In genomic region chr9:57129641-57130040, GRCm38 (mm10) we compare ENCODE assay signal across 8 mouse cellular contexts. TPM values are rescaled to one million over a fixed set of nuclear protein-coding genes. Genes with fewer than 3 reads are reported as not detected.
DNase-seq lines count a peak whose midpoint lies in the region; ATAC-seq and TF ChIP-seq lines count a peak whose summit lies in the region.

No protein-coding gene starts in this region.

- DNase-seq in layer of hippocampus, adult 2 months (ENCODE audit: low spot score in 2 of 2) = no peak
- DNase-seq in layer of hippocampus, postnatal 14 days (ENCODE audit: low spot score in 2 of 2) = no peak
- no peak for DNase-seq in forebrain, embryonic 10.5 days (ENCODE audit: extremely low spot score, low spot score)
- no peak for DNase-seq in limb, embryonic 11.5 days (ENCODE audit: low spot score)
- DNase-seq in layer of hippocampus, postnatal 10 days (ENCODE audit: low spot score in 2 of 2) = no peak
- DNase-seq in cerebellum, adult 11 months = no peak

- no peaks in the 10 kb centered on the region for H3K9me3 ChIP-seq in forebrain, embryonic 10.5 days
- no peaks in the 10 kb centered on the region for H3K9me3 ChIP-seq in limb, embryonic 11.5 days (ENCODE audit: control insufficient read depth, low read length)
- H3K9me3 ChIP-seq in neural tube, embryonic 13.5 days = no peaks in the 10 kb centered on the region

- peak overlapping the region; percentile 92; the same call in 1 of the 2 replicates for H3K4me3 ChIP-seq in layer of hippocampus, adult 2 months
- peak overlapping the region; percentile 76 for H3K4me3 ChIP-seq in forebrain, embryonic 10.5 days
- H3K4me3 ChIP-seq in limb, embryonic 11.5 days (ENCODE audit: low read depth, low read length) = no peak overlapping the region
- peak overlapping the region; percentile 87 for H3K4me3 ChIP-seq in neural tube, embryonic 13.5 days

- no peak overlapping the region for H3K9ac ChIP-seq in limb, embryonic 11.5 days (ENCODE audit: low read length)
- peak overlapping the region; percentile 38; the same call in 1 of the 2 replicates for H3K9ac ChIP-seq in neural tube, embryonic 13.5 days

- no peaks in the 10 kb centered on the region for H3K27me3 ChIP-seq in forebrain, embryonic 10.5 days (ENCODE audit: poor library complexity, severe bottlenecking)
- H3K27me3 ChIP-seq in limb, embryonic 11.5 days (ENCODE audit: control insufficient read depth, insufficient read depth, low read length) = no peaks in the 10 kb centered on the region
- H3K27me3 ChIP-seq in neural tube, embryonic 13.5 days = no peaks in the 10 kb centered on the region

- no peak for ATAC-seq in limb, embryonic 11.5 days (ENCODE audit: insufficient number of reproducible peaks, low FRiP score, low TSS enrichment, low read depth)
- ATAC-seq in neural tube, embryonic 13.5 days (ENCODE audit: low read depth) = no peak
- ATAC-seq in CD4-positive, CD25-positive, alpha-beta regulatory T cell, adult 4 months = no peak

- H3K4me1 ChIP-seq in forebrain, embryonic 10.5 days = peaks cover 24% of the 10 kb centered on the region
- H3K4me1 ChIP-seq in limb, embryonic 11.5 days (ENCODE audit: control insufficient read depth, insufficient read depth, low read length) = no peaks in the 10 kb centered on the region
- peaks cover 18% of the 10 kb centered on the region for H3K4me1 ChIP-seq in neural tube, embryonic 13.5 days (replicated peaks)

- TF ChIP-seq CTCF in layer of hippocampus, adult 2 months (conservative IDR thresholded peaks at IDR 0.05) = no peak

- peaks cover 54% of the 10 kb centered on the region for H3K36me3 ChIP-seq in forebrain, embryonic 10.5 days (replicated peaks)
- H3K36me3 ChIP-seq in limb, embryonic 11.5 days (ENCODE audit: control insufficient read depth, insufficient read depth, low read length) = peaks cover 16% of the 10 kb centered on the region
- peaks cover 42% of the 10 kb centered on the region for H3K36me3 ChIP-seq in neural tube, embryonic 13.5 days

- peak overlapping the region; percentile 94 for H3K4me2 ChIP-seq in limb, embryonic 11.5 days (ENCODE audit: low read depth, severe bottlenecking)
- peak overlapping the region; percentile 92 for H3K4me2 ChIP-seq in neural tube, embryonic 13.5 days

- peak overlapping the region; percentile 97 for H3K27ac ChIP-seq in layer of hippocampus, adult 2 months
- H3K27ac ChIP-seq in forebrain, embryonic 10.5 days = no peak overlapping the region
- no peak overlapping the region for H3K27ac ChIP-seq in limb, embryonic 11.5 days (replicated peaks; ENCODE audit: low read depth, low read length)
- H3K27ac ChIP-seq in neural tube, embryonic 13.5 days (replicated peaks) = no peak overlapping the region

RNA-seq across cellular contexts. Expression of gene Man2c1, which starts 0.8 kb away (rescaled TPM):
- 100 to 1,000 TPM; 162 to 175 TPM for total RNA-seq in layer of hippocampus, adult 2 months (2021)
- total RNA-seq in layer of hippocampus, postnatal 14 days (2021) = 100 to 1,000 TPM; 117 to 132 TPM
- 63.3 and 68.8 TPM in 2 replicates for polyA plus RNA-seq in forebrain, embryonic 10.5 days (2016; fragmentation: Nextera tagmentation; extraction: Ambion mirVana)
- polyA plus RNA-seq in limb, embryonic 11.5 days (2014; fragmentation: Nextera tagmentation; extraction: Ambion mirVana) = 20.1 and 24.8 TPM in 2 replicates
- polyA plus RNA-seq in neural tube, embryonic 13.5 days (2015; fragmentation: Nextera tagmentation; extraction: Ambion mirVana) = 55.8 and 77.2 TPM in 2 replicates
- polyA plus RNA-seq in CD4-positive, CD25-positive, alpha-beta regulatory T cell, adult 4 months (2017; shearing (Covaris generic)) = 100 to 1,000 TPM in 1 of 2 experiments, 10 to 100 TPM in 1; 41.1 to 119 TPM
- total RNA-seq in layer of hippocampus, postnatal 10 days (2021) = 100 to 1,000 TPM; 138 to 140 TPM

RNA-seq across cellular contexts. Expression of gene Neil1, which starts 18.5 kb away (rescaled TPM):
- total RNA-seq in layer of hippocampus, adult 2 months (2021) = 10 to 100 TPM in 1 of 2 experiments, 1 to 10 TPM in 1; 8.9 to 10.2 TPM
- total RNA-seq in layer of hippocampus, postnatal 14 days (2021) = 10 to 100 TPM in 1 of 2 experiments, 1 to 10 TPM in 1; 8.7 to 10.3 TPM
- polyA plus RNA-seq in forebrain, embryonic 10.5 days (2016; fragmentation: Nextera tagmentation; extraction: Ambion mirVana) = 5.6 and 6.0 TPM in 2 replicates
- polyA plus RNA-seq in limb, embryonic 11.5 days (2014; fragmentation: Nextera tagmentation; extraction: Ambion mirVana) = 6.1 and 6.2 TPM in 2 replicates
- polyA plus RNA-seq in neural tube, embryonic 13.5 days (2015; fragmentation: Nextera tagmentation; extraction: Ambion mirVana) = 8.5 and 9.8 TPM in 2 replicates
- polyA plus RNA-seq in CD4-positive, CD25-positive, alpha-beta regulatory T cell, adult 4 months (2017; shearing (Covaris generic)) = 10 to 100 TPM; 23.4 to 43.1 TPM
- total RNA-seq in layer of hippocampus, postnatal 10 days (2021) = 1 to 10 TPM; 7.8 to 8.1 TPM

RNA-seq across cellular contexts. Expression of gene Commd4, which starts 28.5 kb away (rescaled TPM):
- total RNA-seq in layer of hippocampus, adult 2 months (2021) = 10 to 100 TPM; 94.5 to 94.7 TPM
- total RNA-seq in layer of hippocampus, postnatal 14 days (2021) = 10 to 100 TPM; 86.6 to 87.5 TPM
- 106 and 111 TPM in 2 replicates for polyA plus RNA-seq in forebrain, embryonic 10.5 days (2016; fragmentation: Nextera tagmentation; extraction: Ambion mirVana)
- 79.8 and 82.8 TPM in 2 replicates for polyA plus RNA-seq in limb, embryonic 11.5 days (2014; fragmentation: Nextera tagmentation; extraction: Ambion mirVana)
- 140 and 156 TPM in 2 replicates for polyA plus RNA-seq in neural tube, embryonic 13.5 days (2015; fragmentation: Nextera tagmentation; extraction: Ambion mirVana)
- polyA plus RNA-seq in CD4-positive, CD25-positive, alpha-beta regulatory T cell, adult 4 months (2017; shearing (Covaris generic)) = 100 to 1,000 TPM; 295 to 389 TPM
- total RNA-seq in layer of hippocampus, postnatal 10 days (2021) = 10 to 100 TPM; 77.8 to 98.0 TPM

RNA-seq across cellular contexts. Expression of gene Sin3a, which starts 57.8 kb away (rescaled TPM):
- total RNA-seq in layer of hippocampus, adult 2 months (2021) = 10 to 100 TPM; 32.2 to 33.1 TPM
- 10 to 100 TPM; 27.3 to 29.7 TPM for total RNA-seq in layer of hippocampus, postnatal 14 days (2021)
- polyA plus RNA-seq in forebrain, embryonic 10.5 days (2016; fragmentation: Nextera tagmentation; extraction: Ambion mirVana) = 53.9 and 54.5 TPM in 2 replicates
- 65.8 and 72.7 TPM in 2 replicates for polyA plus RNA-seq in limb, embryonic 11.5 days (2014; fragmentation: Nextera tagmentation; extraction: Ambion mirVana)
- polyA plus RNA-seq in neural tube, embryonic 13.5 days (2015; fragmentation: Nextera tagmentation; extraction: Ambion mirVana) = 23.0 and 28.1 TPM in 2 replicates
- 10 to 100 TPM; 44.7 to 47.9 TPM for polyA plus RNA-seq in CD4-positive, CD25-positive, alpha-beta regulatory T cell, adult 4 months (2017; shearing (Covaris generic))
- 10 to 100 TPM; 36.2 to 36.4 TPM for total RNA-seq in layer of hippocampus, postnatal 10 days (2021)
